23 mouse cellular contexts compared by ENCODE assay signal in genomic region chr5:120124881-120125690, GRCm38 (mm10). TPM values are rescaled to one million over a fixed set of nuclear protein-coding genes. Genes with fewer than 3 reads are reported as not detected.
A peak's percentile ranks its signal among the peaks of the same experiment; 100 is the strongest.
DNase-seq lines count a peak whose midpoint lies in the region; ATAC-seq and TF ChIP-seq lines count a peak whose summit lies in the region.
"Had no signal": no experiment of that assay in that cellular context is flagged by ENCODE, and none has a peak within 500 bp of the region (broad histone marks: within the 10 kb centered on the region; RNA-seq: fewer than 3 reads in every experiment).

No protein-coding gene starts in this region.

- H3K36me3 ChIP-seq in hindbrain, embryonic 13.5 days = peaks cover 98% of the 10 kb centered on the region
- peaks cover 69% of the 10 kb centered on the region for H3K36me3 ChIP-seq in hindbrain, postnatal 0 days (ENCODE audit: insufficient read depth, low read length)
- peaks cover 13% of the 10 kb centered on the region for H3K36me3 ChIP-seq in forebrain, embryonic 11.5 days (ENCODE audit: control insufficient read depth, insufficient read depth, low read length)

- 94% methylated on average over 16 of the region's 16 CpGs for WGBS in hindbrain, embryonic 13.5 days
- 86% methylated on average over 16 of the region's 16 CpGs for WGBS in hindbrain, postnatal 0 days
- 92% methylated on average over 16 of the region's 16 CpGs for WGBS in forebrain, embryonic 11.5 days

- peak overlapping the region; percentile 39 for H3K9ac ChIP-seq in hindbrain, embryonic 13.5 days
- H3K9ac ChIP-seq in hindbrain, postnatal 0 days (replicated peaks; ENCODE audit: low read length) = no peak overlapping the region
- H3K9ac ChIP-seq in forebrain, embryonic 11.5 days (ENCODE audit: low read length) = no peak overlapping the region
- H3K9ac ChIP-seq: embryonic facial prominence, embryonic 12.5 days; hindbrain, embryonic 14.5 days; intestine, embryonic 15.5 days; kidney, embryonic 15.5 days; liver, embryonic 12.5 days; lung, embryonic 14.5 days; midbrain, embryonic 13.5 days; neural tube, embryonic 12.5 days had no signal

- H3K4me3 ChIP-seq in hindbrain, embryonic 13.5 days = no peak overlapping the region
- H3K4me3 ChIP-seq in hindbrain, postnatal 0 days (ENCODE audit: low read length) = no peak overlapping the region
- no peak overlapping the region for H3K4me3 ChIP-seq in forebrain, embryonic 11.5 days (ENCODE audit: low read depth, low read length)
- H3K4me3 ChIP-seq: embryonic facial prominence, embryonic 12.5 days; heart, embryonic 10.5 days; intestine, embryonic 15.5 days; kidney, embryonic 15.5 days; left cerebral cortex, adult 2 months; limb, embryonic 10.5 days; liver, embryonic 12.5 days; midbrain, embryonic 13.5 days; neural tube, embryonic 12.5 days had no signal

- no peak overlapping the region for H3K4me2 ChIP-seq in hindbrain, embryonic 13.5 days
- H3K4me2 ChIP-seq in hindbrain, postnatal 0 days (ENCODE audit: low read depth, low read length) = no peak overlapping the region
- H3K4me2 ChIP-seq in forebrain, embryonic 11.5 days (ENCODE audit: low read depth, low read length, severe bottlenecking) = no peak overlapping the region
- H3K4me2 ChIP-seq: embryonic facial prominence, embryonic 12.5 days; hindbrain, embryonic 14.5 days; intestine, embryonic 15.5 days; kidney, embryonic 15.5 days; liver, embryonic 12.5 days; lung, embryonic 14.5 days; midbrain, embryonic 13.5 days; neural tube, embryonic 12.5 days had no signal

- no peak for TF ChIP-seq CTCF in hindbrain, postnatal 0 days (IDR thresholded peaks at IDR 0.05; ENCODE audit: low read depth)

- H3K27me3 ChIP-seq in hindbrain, embryonic 13.5 days = no peaks in the 10 kb centered on the region
- no peaks in the 10 kb centered on the region for H3K27me3 ChIP-seq in hindbrain, postnatal 0 days (ENCODE audit: insufficient read depth, low read length)
- no peaks in the 10 kb centered on the region for H3K27me3 ChIP-seq in forebrain, embryonic 11.5 days (ENCODE audit: control insufficient read depth, insufficient read depth, low read length)
- H3K27me3 ChIP-seq: embryonic facial prominence, embryonic 12.5 days; intestine, embryonic 15.5 days; kidney, embryonic 15.5 days; liver, embryonic 12.5 days; midbrain, embryonic 13.5 days; neural tube, embryonic 12.5 days had no signal

- no peaks in the 10 kb centered on the region for H3K9me3 ChIP-seq in hindbrain, embryonic 13.5 days
- H3K9me3 ChIP-seq in hindbrain, postnatal 0 days (ENCODE audit: low read length) = no peaks in the 10 kb centered on the region
- H3K9me3 ChIP-seq in forebrain, embryonic 11.5 days (ENCODE audit: control insufficient read depth, low read length) = no peaks in the 10 kb centered on the region
- H3K9me3 ChIP-seq: embryonic facial prominence, embryonic 12.5 days; heart, embryonic 10.5 days; intestine, embryonic 15.5 days; limb, embryonic 10.5 days; liver, embryonic 12.5 days; midbrain, embryonic 13.5 days; neural tube, embryonic 12.5 days had no signal

- DNase-seq in hindbrain, postnatal 0 days (ENCODE audit: low spot score) = no peak
- peak; percentile 42 to 48 for DNase-seq in CD8-positive naive resting alpha-beta T cell, adult 2 months (ENCODE audit: low read depth in 2 of 2, low spot score in 2 of 2)
- DNase-seq in fibroblast of lung, adult 2 months (ENCODE audit: low read depth) = peak; percentile 63
- peak; percentile 85 for DNase-seq in thymus, postnatal 14 days
- no peak for DNase-seq in forebrain, embryonic 11.5 days (ENCODE audit: low spot score)
- DNase-seq in left cerebral cortex, adult 18-20 months (ENCODE audit: low spot score in 2 of 2) = no peak
- DNase-seq: adrenal gland, adult 2 months; B cell, adult 2 months; cerebellum, adult 8-10 months; heart, postnatal 14 days; lung, embryonic 14.5 days had no signal

- H3K4me1 ChIP-seq in hindbrain, embryonic 13.5 days (replicated peaks) = no peaks in the 10 kb centered on the region
- H3K4me1 ChIP-seq in hindbrain, postnatal 0 days (ENCODE audit: insufficient read depth, low read length) = no peaks in the 10 kb centered on the region
- H3K4me1 ChIP-seq in forebrain, embryonic 11.5 days (replicated peaks; ENCODE audit: control insufficient read depth, insufficient read depth, low read length) = no peaks in the 10 kb centered on the region
- H3K4me1 ChIP-seq: embryonic facial prominence, embryonic 12.5 days; intestine, embryonic 15.5 days; kidney, embryonic 15.5 days; limb, embryonic 10.5 days; midbrain, embryonic 13.5 days; neural tube, embryonic 12.5 days had no signal

- no peak overlapping the region for H3K27ac ChIP-seq in hindbrain, embryonic 13.5 days
- no peak overlapping the region for H3K27ac ChIP-seq in hindbrain, postnatal 0 days
- H3K27ac ChIP-seq in forebrain, embryonic 11.5 days (ENCODE audit: low read depth, low read length) = no peak overlapping the region
- H3K27ac ChIP-seq: embryonic facial prominence, embryonic 12.5 days; heart, embryonic 10.5 days; hindbrain, embryonic 14.5 days; intestine, embryonic 15.5 days; kidney, embryonic 15.5 days; left cerebral cortex, adult 2 months; limb, embryonic 10.5 days; liver, embryonic 12.5 days; midbrain, embryonic 13.5 days; neural tube, embryonic 12.5 days had no signal

- no peak for ATAC-seq in hindbrain, embryonic 13.5 days (ENCODE audit: low FRiP score)
- no peak for ATAC-seq in hindbrain, postnatal 0 days
- ATAC-seq in forebrain, embryonic 11.5 days (replicated peaks; ENCODE audit: low FRiP score) = no peak
- ATAC-seq: forebrain, embryonic 16.5 days; intestine, embryonic 15.5 days; liver, embryonic 12.5 days; midbrain, embryonic 13.5 days had no signal

RNA-seq across cellular contexts. Expression of gene Rbm19, which starts 8.8 kb away (rescaled TPM):
- polyA plus RNA-seq in hindbrain, embryonic 13.5 days (2015; fragmentation: Nextera tagmentation; extraction: Ambion mirVana) = 16.2 and 18.1 TPM in 2 replicates
- total RNA-seq in hindbrain, postnatal 0 days (2014; rRNA removed) = 33.4 and 33.8 TPM in 2 replicates
- polyA plus RNA-seq in hindbrain, postnatal 0 days (2015; fragmentation: Nextera tagmentation; extraction: Ambion mirVana) = 15.5 and 17.2 TPM in 2 replicates
- polyA plus RNA-seq in forebrain, embryonic 11.5 days (2014; fragmentation: Nextera tagmentation; extraction: Ambion mirVana) = 24.6 and 28.2 TPM in 2 replicates
- 10 to 100 TPM; 19.5 to 20.4 TPM for total RNA-seq in left cerebral cortex, adult 18-20 months (2021)

Comparison
In these comparisons a context has a peak if more than half of its experiments do, and no peak if none do; other contexts are left out.
1. DNase-seq: peak in CD8-positive naive resting alpha-beta T cell, adult 2 months (2 of 2), fibroblast of lung, adult 2 months (single experiment) and thymus, postnatal 14 days (single experiment); none in hindbrain, postnatal 0 days (single experiment), forebrain, embryonic 11.5 days (single experiment) and left cerebral cortex, adult 18-20 months (0 of 2).